Mouse (Mus musculus): Measurements from ENCODE around the gene Zwint.

- TF ChIP-seq CTCF (IDR thresholded peaks at IDR 0.05; ENCODE audit: low read depth) (no peak), EP300 (IDR thresholded peaks at IDR 0.05; ENCODE audit: low read depth) (no peak)
Measured at GRCm38 (mm10) chr10:72660350-72660749, 5.7 kb downstream of the Zwint start.
